Mouse (Mus musculus): ENCODE results near the gene Aifm1. TPM values are rescaled to one million over a fixed set of nuclear protein-coding genes. Genes with fewer than 3 reads are reported as not detected.

The Aifm1 gene
- 98.6 and 102 TPM in 2 replicates for polyA plus RNA-seq (2014; fragmentation: Nextera tagmentation; extraction: Ambion mirVana)

GRCm38 (mm10) chrX:48513166-48513807 lies at the start of gene Aifm1:
Aifm1 (minus strand) TSS chrX:48513563.
- peak; percentile 96 for ATAC-seq (replicated peaks; ENCODE audit: low FRiP score)
- 13% methylated on average over 43 of the region's 45 CpGs for WGBS
- peak within 1 kb of the TSS; percentile 69 for H3K4me2 ChIP-seq

GRCm38 (mm10) chrX:48532175-48532574 lies 18.8 kb upstream of the Aifm1 start:
- no peak overlapping the region for H3K9ac ChIP-seq (ENCODE audit: low read depth, low read length)
- no peak overlapping the region for H3K4me3 ChIP-seq (ENCODE audit: low read depth, low read length)
- no peak for ATAC-seq (replicated peaks; ENCODE audit: low FRiP score)

More at GRCm38 (mm10) chrX:48513166-48513807, at the start of gene Aifm1:
- H3K27ac ChIP-seq (ENCODE audit: low read depth, low read length) = peak within 1 kb of the TSS; percentile 13; the same call in 1 of the 2 replicates
- H3K9ac ChIP-seq (ENCODE audit: low read depth, low read length) = peak within 1 kb of the TSS; percentile 66
- no peaks in the 10 kb centered on the region for H3K9me3 ChIP-seq (ENCODE audit: control insufficient read depth, low read length)
- peak within 1 kb of the TSS; percentile 61 for H3K4me3 ChIP-seq (ENCODE audit: low read depth, low read length)
- no peaks in the 10 kb centered on the region for H3K36me3 ChIP-seq (ENCODE audit: control insufficient read depth, insufficient read depth, low read length)
- DNase-seq (ENCODE audit: low spot score) = peak; percentile 85
- H3K4me1 ChIP-seq (replicated peaks; ENCODE audit: control insufficient read depth, insufficient read depth, low read length) = no peaks in the 10 kb centered on the region
- H3K27me3 ChIP-seq (replicated peaks; ENCODE audit: control insufficient read depth, insufficient read depth, low read length) = peaks cover 2% of the 10 kb centered on the region; the same call in 1 of the 2 replicates

GRCm38 (mm10) chrX:48526435-48526834 lies 13.1 kb upstream of the Aifm1 start:
- H3K27me3 ChIP-seq (replicated peaks; ENCODE audit: control insufficient read depth, insufficient read depth, low read length) = no peaks in the 10 kb centered on the region
- no peak overlapping the region for H3K27ac ChIP-seq (ENCODE audit: low read depth, low read length)
- WGBS = 52% methylated on average over 3 of the region's 3 CpGs
- no peaks in the 10 kb centered on the region for H3K9me3 ChIP-seq (ENCODE audit: control insufficient read depth, low read length)
- no peak overlapping the region for H3K4me2 ChIP-seq
- ATAC-seq (replicated peaks; ENCODE audit: low FRiP score) (no peak), DNase-seq (ENCODE audit: low spot score) (no peak)
- H3K36me3 ChIP-seq (ENCODE audit: control insufficient read depth, insufficient read depth, low read length) = no peaks in the 10 kb centered on the region
- H3K9ac ChIP-seq (ENCODE audit: low read depth, low read length) = no peak overlapping the region
- H3K4me1 ChIP-seq (replicated peaks; ENCODE audit: control insufficient read depth, insufficient read depth, low read length) = no peaks in the 10 kb centered on the region
- H3K4me3 ChIP-seq (ENCODE audit: low read depth, low read length) = no peak overlapping the region

More at GRCm38 (mm10) chrX:48532175-48532574, 18.8 kb upstream of the Aifm1 start:
- 40% methylated on average over 3 of the region's 3 CpGs for WGBS
- peak; percentile 51 for DNase-seq (ENCODE audit: low spot score)
- H3K27ac ChIP-seq (ENCODE audit: low read depth, low read length) = no peak overlapping the region
- no peaks in the 10 kb centered on the region for H3K9me3 ChIP-seq (ENCODE audit: control insufficient read depth, low read length)
- H3K4me1 ChIP-seq (replicated peaks; ENCODE audit: control insufficient read depth, insufficient read depth, low read length) = no peaks in the 10 kb centered on the region
- H3K27me3 ChIP-seq (replicated peaks; ENCODE audit: control insufficient read depth, insufficient read depth, low read length) = no peaks in the 10 kb centered on the region
- no peak overlapping the region for H3K4me2 ChIP-seq
- H3K36me3 ChIP-seq (ENCODE audit: control insufficient read depth, insufficient read depth, low read length) = no peaks in the 10 kb centered on the region

GRCm38 (mm10) chrX:48525866-48526265 lies 12.5 kb upstream of the Aifm1 start:
- Histone ChIP-seq H3K36me3 (ENCODE audit: control insufficient read depth, insufficient read depth, low read length) (no peaks in the 10 kb centered on the region), H3K9ac (ENCODE audit: low read depth, low read length) (no peak overlapping the region), H3K4me2 (no peak overlapping the region), H3K4me3 (ENCODE audit: low read depth, low read length) (no peak overlapping the region), H3K27ac (ENCODE audit: low read depth, low read length) (no peak overlapping the region), H3K4me1 (replicated peaks; ENCODE audit: control insufficient read depth, insufficient read depth, low read length) (no peaks in the 10 kb centered on the region), H3K27me3 (replicated peaks; ENCODE audit: control insufficient read depth, insufficient read depth, low read length) (no peaks in the 10 kb centered on the region), H3K9me3 (ENCODE audit: control insufficient read depth, low read length) (no peaks in the 10 kb centered on the region)
- no peak for ATAC-seq (replicated peaks; ENCODE audit: low FRiP score)
- DNase-seq (ENCODE audit: low spot score) = no peak
- 58% methylated on average over 8 of the region's 8 CpGs for WGBS

- Histone ChIP-seq H3K36me3 (ENCODE audit: control insufficient read depth, insufficient read depth, low read length) (no peaks in the 10 kb centered on the region), H3K27me3 (replicated peaks; ENCODE audit: control insufficient read depth, insufficient read depth, low read length) (no peaks in the 10 kb centered on the region), H3K9me3 (ENCODE audit: control insufficient read depth, low read length) (no peaks in the 10 kb centered on the region), H3K9ac (ENCODE audit: low read depth, low read length) (no peak overlapping the region), H3K4me1 (replicated peaks; ENCODE audit: control insufficient read depth, insufficient read depth, low read length) (no peaks in the 10 kb centered on the region), H3K27ac (ENCODE audit: low read depth, low read length) (no peak overlapping the region), H3K4me2 (no peak overlapping the region), H3K4me3 (ENCODE audit: low read depth, low read length) (no peak overlapping the region)
- ATAC-seq (replicated peaks; ENCODE audit: low FRiP score) (no peak), DNase-seq (ENCODE audit: low spot score) (no peak)
- WGBS = 67% methylated on average over 1 of the region's 1 CpGs
Measured at GRCm38 (mm10) chrX:48525332-48525731, 12.0 kb upstream of the Aifm1 start.

- H3K27me3 ChIP-seq (replicated peaks; ENCODE audit: control insufficient read depth, insufficient read depth, low read length) = 0 out of 2 replicates have a peak, but pooled peaks cover 3% of the 10 kb centered on the region
- H3K27ac ChIP-seq (ENCODE audit: low read depth, low read length) = no peak overlapping the region
- H3K9ac ChIP-seq (ENCODE audit: low read depth, low read length) = no peak overlapping the region
- H3K4me2 ChIP-seq = no peak overlapping the region
- DNase-seq (ENCODE audit: low spot score) = no peak
- 44% methylated on average over 3 of the region's 3 CpGs for WGBS
- H3K9me3 ChIP-seq (ENCODE audit: control insufficient read depth, low read length) = no peaks in the 10 kb centered on the region
- H3K4me1 ChIP-seq (replicated peaks; ENCODE audit: control insufficient read depth, insufficient read depth, low read length) = no peaks in the 10 kb centered on the region
- no peak overlapping the region for H3K4me3 ChIP-seq (ENCODE audit: low read depth, low read length)
- no peaks in the 10 kb centered on the region for H3K36me3 ChIP-seq (ENCODE audit: control insufficient read depth, insufficient read depth, low read length)
- no peak for ATAC-seq (replicated peaks; ENCODE audit: low FRiP score)
Measured at GRCm38 (mm10) chrX:48523512-48523911, 10.1 kb upstream of the Aifm1 start.

- WGBS = 79% methylated on average over 3 of the region's 3 CpGs
- no peak overlapping the region for H3K27ac ChIP-seq (ENCODE audit: low read depth, low read length)
- ATAC-seq (replicated peaks; ENCODE audit: low FRiP score) (no peak), DNase-seq (ENCODE audit: low spot score) (no peak)
- no peak overlapping the region for H3K4me2 ChIP-seq
- no peaks in the 10 kb centered on the region for H3K4me1 ChIP-seq (replicated peaks; ENCODE audit: control insufficient read depth, insufficient read depth, low read length)
- no peaks in the 10 kb centered on the region for H3K9me3 ChIP-seq (ENCODE audit: control insufficient read depth, low read length)
- H3K27me3 ChIP-seq (replicated peaks; ENCODE audit: control insufficient read depth, insufficient read depth, low read length) = 0 out of 2 replicates have a peak, but pooled peaks cover 3% of the 10 kb centered on the region
- H3K36me3 ChIP-seq (ENCODE audit: control insufficient read depth, insufficient read depth, low read length) = no peaks in the 10 kb centered on the region
- no peak overlapping the region for H3K4me3 ChIP-seq (ENCODE audit: low read depth, low read length)
- H3K9ac ChIP-seq (ENCODE audit: low read depth, low read length) = no peak overlapping the region
Measured at GRCm38 (mm10) chrX:48521651-48522050, 8.3 kb upstream of the Aifm1 start.

GRCm38 (mm10) chrX:48519549-48520085 lies 6.3 kb upstream of the Aifm1 start:
- DNase-seq (ENCODE audit: low spot score) = peak; percentile 33
- H3K27ac ChIP-seq (ENCODE audit: low read depth, low read length) = no peak overlapping the region
- peak overlapping the region; percentile 50 for H3K4me3 ChIP-seq (ENCODE audit: low read depth, low read length)
- ATAC-seq (replicated peaks; ENCODE audit: low FRiP score) = no peak
- no peaks in the 10 kb centered on the region for H3K36me3 ChIP-seq (ENCODE audit: control insufficient read depth, insufficient read depth, low read length)
- H3K4me2 ChIP-seq = peak overlapping the region; percentile 79
- 0 out of 2 replicates have a peak, but pooled peaks cover 3% of the 10 kb centered on the region for H3K27me3 ChIP-seq (replicated peaks; ENCODE audit: control insufficient read depth, insufficient read depth, low read length)
- H3K9me3 ChIP-seq (ENCODE audit: control insufficient read depth, low read length) = no peaks in the 10 kb centered on the region
- peak overlapping the region; percentile 37; the same call in 1 of the 2 replicates for H3K9ac ChIP-seq (ENCODE audit: low read depth, low read length)
- H3K4me1 ChIP-seq (replicated peaks; ENCODE audit: control insufficient read depth, insufficient read depth, low read length) = no peaks in the 10 kb centered on the region
- 16% methylated on average over 20 of the region's 20 CpGs for WGBS

Measured in liver, embryonic 11.5 days (tissue).